Mouse (Mus musculus) stomach, postnatal 0 days (tissue): ENCODE results near the gene Dync1h1.

Experiments
- CTCF ChIP-seq: IDR thresholded peaks from 2 replicates; pipeline ENCODE4 v1.5.1; 2016; ENCODE audit warnings: antibody characterized with exemption, low read depth, mild to moderate bottlenecking, moderate library complexity
- EP300 ChIP-seq: optimal IDR thresholded peaks from 2 replicates; pipeline ENCODE3; 2016; ENCODE audit warnings: antibody characterized with exemption

DNA sequence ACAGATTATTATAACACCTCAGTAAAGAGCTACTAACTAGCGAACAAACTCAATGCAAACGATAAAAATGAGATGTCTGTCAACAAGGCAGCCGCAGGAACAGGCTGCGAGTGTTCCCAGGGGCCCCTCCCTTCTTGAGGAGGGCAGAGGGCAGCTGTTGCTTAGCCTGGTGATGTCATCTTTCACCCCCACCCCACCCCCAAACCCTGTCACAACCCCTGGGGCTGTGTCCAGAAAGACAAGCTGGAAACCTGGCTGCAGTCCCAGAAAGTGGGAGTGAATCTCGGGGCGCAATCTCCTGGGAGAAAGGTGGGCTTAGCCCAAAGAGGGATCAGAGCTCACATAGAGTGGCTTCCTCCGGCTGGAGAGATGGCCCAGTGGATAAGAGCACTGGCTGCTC lies 79.9 kb downstream of the Dync1h1 start:
- no peak for TF ChIP-seq CTCF
- no peak for TF ChIP-seq EP300
